Mouse (Mus musculus) T-cell, adult 2 months (primary cell): ENCODE measurements around the gene Palm2.

ENCODE experiments used
- DNase-seq: peaks from one replicate; pipeline ENCODE4 v3.0.0; 2022; ENCODE audit warnings: low spot score

The Palm2 gene

GRCm38 (mm10) chr4:57514003-57514937 lies 80.2 kb downstream of the Palm2 start:
- no peak for DNase-seq

- no peak for DNase-seq
Measured at GRCm38 (mm10) chr4:57515356-57515755, 81.3 kb downstream of the Palm2 start.

GRCm38 (mm10) chr4:57523456-57523855 lies 89.4 kb downstream of the Palm2 start:
- no peak for DNase-seq

- no peak for DNase-seq
Measured at GRCm38 (mm10) chr4:57524461-57524860, 90.4 kb downstream of the Palm2 start.

GRCm38 (mm10) chr4:57525221-57526011 lies 91.4 kb downstream of the Palm2 start:
- DNase-seq = no peak

- DNase-seq = no peak
Measured at GRCm38 (mm10) chr4:57528296-57528695, 94.2 kb downstream of the Palm2 start.

- no peak for DNase-seq
Measured at GRCm38 (mm10) chr4:57533686-57534085, 99.6 kb downstream of the Palm2 start.

- no peak for DNase-seq
Measured at GRCm38 (mm10) chr4:57534232-57534631, 100.2 kb downstream of the Palm2 start.

- no peak for DNase-seq
Measured at GRCm38 (mm10) chr4:57535087-57535486, 101.0 kb downstream of the Palm2 start.

GRCm38 (mm10) chr4:57538029-57538688 lies 104.1 kb downstream of the Palm2 start:
- no peak for DNase-seq

GRCm38 (mm10) chr4:57543692-57544256 lies 109.7 kb downstream of the Palm2 start:
- DNase-seq = no peak

- DNase-seq = no peak
Measured at GRCm38 (mm10) chr4:57547785-57548184, 113.7 kb downstream of the Palm2 start.

- no peak for DNase-seq
Measured at GRCm38 (mm10) chr4:57550216-57550615, 116.2 kb downstream of the Palm2 start.

- no peak for DNase-seq
Measured at GRCm38 (mm10) chr4:57557102-57557501, 123.1 kb downstream of the Palm2 start.

GRCm38 (mm10) chr4:57559438-57559837 lies 125.4 kb downstream of the Palm2 start:
- no peak for DNase-seq

- DNase-seq = no peak
Measured at GRCm38 (mm10) chr4:57560010-57560409, 126.0 kb downstream of the Palm2 start.

GRCm38 (mm10) chr4:57561055-57561454 lies 127.0 kb downstream of the Palm2 start:
- no peak for DNase-seq

GRCm38 (mm10) chr4:57565283-57565682 lies 131.2 kb downstream of the Palm2 start:
- DNase-seq = no peak

GRCm38 (mm10) chr4:57565811-57566210 lies 131.8 kb downstream of the Palm2 start:
- peak; percentile 1 for DNase-seq

- DNase-seq = no peak
Measured at GRCm38 (mm10) chr4:57567666-57568206, 133.7 kb downstream of the Palm2 start, which contains the start of gene Pakap. Gene Pakap (plus strand): TSS chr4:57568179.

GRCm38 (mm10) chr4:57568268-57569068 lies 134.4 kb downstream of the Palm2 start:
- DNase-seq = no peak
